Mouse (Mus musculus): ENCODE measurements around the gene Dhcr24. TPM values are rescaled to one million over a fixed set of nuclear protein-coding genes. Genes with fewer than 3 reads are reported as not detected.

Gene Dhcr24
- total RNA-seq, 2 experiments from 2014 or later = 133 to 143 TPM

GRCm38 (mm10) chr4:106628650-106629360, 68.0 kb downstream of the Dhcr24 start:
- DNase-seq (ENCODE audit: extremely low spot score in 1 of 2, low spot score in 2 of 2) = no peak
- intact Hi-C loops (cut with DNase I) = no loop called here

- no peak for DNase-seq (ENCODE audit: extremely low spot score in 1 of 2, low spot score in 2 of 2)
- intact Hi-C loops (cut with DNase I) = no loop called here
Measured at GRCm38 (mm10) chr4:106629374-106629773, 68.5 kb downstream of the Dhcr24 start.

DNA sequence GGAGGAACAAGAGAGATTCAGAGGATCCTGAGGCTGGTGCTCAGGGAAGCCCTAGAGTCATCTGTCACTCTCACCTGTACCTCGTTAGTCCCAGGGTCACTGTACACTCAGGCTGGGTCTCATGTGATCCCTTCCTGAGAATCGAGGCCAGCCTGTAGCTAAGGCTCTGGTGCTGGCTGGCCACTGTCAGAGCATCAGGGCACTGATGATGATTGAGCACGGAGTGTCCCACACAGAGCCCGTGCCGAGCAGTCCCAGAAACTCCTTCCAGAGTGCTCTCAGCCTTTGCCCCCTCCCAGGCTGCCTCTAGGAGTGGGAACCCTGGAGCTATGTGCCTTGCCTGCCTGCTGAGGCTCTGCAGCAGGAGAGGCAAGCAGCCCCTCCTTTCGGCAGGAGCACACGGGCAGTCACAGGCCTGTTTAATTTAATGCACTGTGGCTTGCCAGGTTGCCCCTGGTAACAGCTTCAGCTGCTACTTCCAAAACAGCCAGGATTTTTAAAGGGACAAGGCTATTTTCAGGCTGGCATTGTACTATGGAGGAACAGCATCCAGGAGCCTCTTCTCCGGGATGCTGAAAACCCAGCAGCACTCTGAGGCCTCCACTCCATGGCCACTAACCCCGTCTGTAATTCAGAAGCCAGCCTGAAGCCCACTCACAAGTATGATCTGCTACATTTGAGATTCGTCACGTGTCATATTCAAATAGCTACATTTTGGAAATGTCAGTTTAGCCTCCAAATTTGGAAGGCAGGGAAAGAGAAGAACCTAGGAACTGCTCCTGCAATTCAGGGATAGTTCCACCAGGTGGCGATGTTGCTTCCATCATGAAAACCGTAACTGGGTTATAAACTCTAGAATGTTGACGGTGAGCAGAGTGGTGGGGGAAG, 69.7 kb downstream of the Dhcr24 start:
- intact Hi-C loops (cut with DNase I) = loop anchor here (5.0 kb wide), 2 partner anchors 47 to 77 kb away; partner anchors contain the start of gene Ttc4
- peak; percentile 79 to 91 for DNase-seq (ENCODE audit: extremely low spot score in 1 of 2, low spot score in 2 of 2)

DNA sequence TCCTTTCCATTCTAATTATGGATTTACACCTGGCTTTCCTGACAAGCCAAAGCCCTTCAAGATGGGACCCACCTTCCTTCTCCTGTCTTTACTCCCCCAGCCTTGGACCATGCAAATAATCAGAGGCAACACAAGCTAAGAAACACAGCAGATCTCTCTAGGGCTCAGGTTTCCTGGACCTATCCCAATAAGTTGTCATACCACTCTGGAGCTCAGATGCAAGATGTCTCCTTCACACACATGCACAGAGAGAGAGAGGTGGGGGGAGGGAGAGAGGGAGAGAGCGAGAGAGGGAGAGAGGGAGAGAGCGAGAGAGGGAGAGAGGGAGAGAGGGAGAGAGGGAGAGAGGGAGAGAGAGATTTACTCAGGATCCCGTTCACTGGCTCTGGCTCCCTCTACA, 71.5 kb downstream of the Dhcr24 start:
- no peak for DNase-seq (ENCODE audit: extremely low spot score in 1 of 2, low spot score in 2 of 2)
- intact Hi-C loops (cut with DNase I) = loop anchor here (5.0 kb wide), 2 partner anchors 45 to 75 kb away; partner anchors contain the start of gene Ttc4

GRCm38 (mm10) chr4:106633281-106634085, 72.6 kb downstream of the Dhcr24 start:
- no peak for DNase-seq (ENCODE audit: extremely low spot score in 1 of 2, low spot score in 2 of 2)

GRCm38 (mm10) chr4:106634086-106634479, 73.2 kb downstream of the Dhcr24 start:
- DNase-seq (ENCODE audit: extremely low spot score in 1 of 2, low spot score in 2 of 2) = peak in 1 of 2 experiments; percentile 66
- intact Hi-C loops (cut with DNase I) = loop anchor here (5.0 kb wide), 2 partner anchors 43 to 73 kb away; partner anchors contain the start of gene Ttc4

More at GRCm38 (mm10) chr4:106633281-106634085, 72.6 kb downstream of the Dhcr24 start:
- intact Hi-C loops (cut with DNase I) = loop anchor here (5.0 kb wide), 2 partner anchors 44 to 74 kb away; partner anchors contain the start of gene Ttc4

Other genes with a start within 250 kb of the Dhcr24 start
- gene Usp24, start 244.8 kb upstream of the Dhcr24 start, total RNA-seq (2021) = 10 to 100 TPM; 47.2 to 48.0 TPM
- 1 to 10 TPM; 4.1 to 5.2 TPM for gene Pcsk9, start 96.7 kb upstream of the Dhcr24 start, total RNA-seq (2021)
- not detected for gene Bsnd, start 68.8 kb upstream of the Dhcr24 start, total RNA-seq (2021)
- gene Lexm, start 56.2 kb downstream of the Dhcr24 start, total RNA-seq (2021) = under 1 TPM in 1 of 2 experiments, not detected in 1; 0.21 TPM
- 1 to 10 TPM; 1.7 to 2.1 TPM for gene Ttc22, start 61.4 kb downstream of the Dhcr24 start, total RNA-seq (2021)
- 1 to 10 TPM; 6.4 to 8.2 TPM for gene Pars2, start 90.0 kb downstream of the Dhcr24 start, total RNA-seq (2021)
- gene Ttc4, start 117.9 kb downstream of the Dhcr24 start, total RNA-seq (2021) = 10 to 100 TPM; 44.8 to 45.4 TPM
- gene Mroh7, start 169.9 kb downstream of the Dhcr24 start, total RNA-seq (2021) = 1 to 10 TPM; 1.7 to 2.7 TPM
- not detected for gene Fam151a, start 172.9 kb downstream of the Dhcr24 start, total RNA-seq (2021)
- 10 to 100 TPM; 12.2 to 22.1 TPM for gene Acot11, start 244.0 kb downstream of the Dhcr24 start, total RNA-seq (2021)